Mouse (Mus musculus) liver, embryonic 11.5 days (tissue): ENCODE results near the gene Gm42906. TPM values are rescaled to one million over a fixed set of nuclear protein-coding genes. Genes with fewer than 3 reads are reported as not detected.
A peak's percentile ranks its signal among the peaks of the same experiment; 100 is the strongest.

Experiments
- ATAC-seq: fragments of 200-750 bp; cut with Nextera tagmentation; replicated peaks from 2 replicates; pipeline ENCODE4 v1.8.0; 2017; ENCODE audit warnings: moderate number of reproducible peaks, mild to moderate bottlenecking, moderate TSS enrichment, moderate library complexity; ENCODE audit not compliant: low FRiP score
- DNase-seq: peaks from one replicate; pipeline ENCODE4 v3.0.0-alpha.2; 2017; ENCODE audit warnings: low spot score
- H3K27ac ChIP-seq: fragments of 300-500 bp; sonication (generic); 2 replicates; pipeline ENCODE4 v1.5.1; 2014; ENCODE audit warnings: mild to moderate bottlenecking, low read depth, low read length, control low read depth
- H3K27me3 ChIP-seq: fragments of 300-500 bp; sonication (generic); replicated peaks from 2 replicates; pipeline ENCODE4 v1.6.1; 2014; ENCODE audit warnings: low read length, mixed read lengths; ENCODE audit not compliant: control insufficient read depth, insufficient read depth
- H3K36me3 ChIP-seq: fragments of 300-500 bp; sonication (generic); 2 replicates; pipeline ENCODE4 v1.6.1; 2014; ENCODE audit warnings: mild to moderate bottlenecking, low read length, moderate library complexity, mixed read lengths; ENCODE audit not compliant: control insufficient read depth, insufficient read depth
- H3K4me1 ChIP-seq: fragments of 300-500 bp; sonication (generic); replicated peaks from 2 replicates; pipeline ENCODE4 v1.6.1; 2014; ENCODE audit warnings: low read length, mixed read lengths; ENCODE audit not compliant: control insufficient read depth, insufficient read depth
- H3K4me2 ChIP-seq: fragments of 300-500 bp; sonication (generic); 2 replicates; pipeline ENCODE4 v1.6.1; 2014; ENCODE audit warnings: mild to moderate bottlenecking, control low read depth, moderate library complexity
- H3K4me3 ChIP-seq: fragments of 300-500 bp; sonication (generic); 2 replicates; pipeline ENCODE4 v1.5.1; 2014; ENCODE audit warnings: low read depth, low read length, control low read depth
- H3K9ac ChIP-seq: fragments of 300-500 bp; sonication (generic); 2 replicates; pipeline ENCODE4 v1.6.1; 2014; ENCODE audit warnings: low read depth, low read length, control low read depth
- H3K9me3 ChIP-seq: fragments of 300-500 bp; sonication (generic); 2 replicates; pipeline ENCODE4 v1.6.1; 2016; ENCODE audit warnings: low read length, inconsistent platforms, mixed read lengths; ENCODE audit not compliant: control insufficient read depth
- WGBS: fragments of 180-500 bp; shearing (Covaris S2); extraction: QIAGEN DNeasy Blood & Tissue Kit; methylation state at CpG from one replicate; pipeline ENCODE4 v1.1.7; 2014; 5-methylcytosine and 5-hydroxymethylcytosine counted together
- polyA plus RNA-seq: library from polyadenylated mRNA; unstranded; fragments of >200 nt; fragmentation: Nextera tagmentation; extraction: Ambion mirVana; gene quantifications from 2 replicates; pipeline ENCODE4 v1.2.1, GENCODE M21; 2014

Gm42906 gene
- polyA plus RNA-seq, 1 experiment from 2014 or later = not detected

DNA sequence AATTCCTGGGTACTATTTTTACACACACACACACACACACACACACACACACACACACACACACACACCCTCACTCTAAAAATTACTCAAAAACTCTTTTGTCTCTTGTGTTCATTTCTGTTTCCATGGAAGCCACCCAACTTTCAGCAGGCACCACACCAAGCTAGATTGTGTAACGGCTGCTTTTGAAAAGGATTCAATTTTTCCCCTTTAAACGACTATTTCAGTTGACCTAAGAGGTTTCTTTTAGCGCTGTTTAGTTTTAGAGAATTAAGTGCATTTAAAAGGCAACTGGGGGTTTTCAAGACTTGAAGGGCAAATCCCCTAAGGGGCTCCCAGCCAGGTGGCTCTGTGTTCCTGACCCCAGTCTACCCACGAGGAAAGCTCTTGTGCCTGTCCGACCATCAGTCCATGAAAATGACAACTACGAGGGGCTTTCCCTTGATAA is 317.5 kb downstream of the Gm42906 start:
- H3K4me2 ChIP-seq = no peak overlapping the region
- WGBS = 73% methylated on average over 6 of the region's 6 CpGs
- H3K4me1 ChIP-seq = no peaks in the 10 kb centered on the region
- no peaks in the 10 kb centered on the region for H3K9me3 ChIP-seq
- DNase-seq (no peak), ATAC-seq (no peak)
- H3K9ac ChIP-seq = no peak overlapping the region
- H3K4me3 ChIP-seq = no peak overlapping the region
- H3K36me3 ChIP-seq = no peaks in the 10 kb centered on the region
- no peaks in the 10 kb centered on the region for H3K27me3 ChIP-seq
- H3K27ac ChIP-seq = no peak overlapping the region

DNA sequence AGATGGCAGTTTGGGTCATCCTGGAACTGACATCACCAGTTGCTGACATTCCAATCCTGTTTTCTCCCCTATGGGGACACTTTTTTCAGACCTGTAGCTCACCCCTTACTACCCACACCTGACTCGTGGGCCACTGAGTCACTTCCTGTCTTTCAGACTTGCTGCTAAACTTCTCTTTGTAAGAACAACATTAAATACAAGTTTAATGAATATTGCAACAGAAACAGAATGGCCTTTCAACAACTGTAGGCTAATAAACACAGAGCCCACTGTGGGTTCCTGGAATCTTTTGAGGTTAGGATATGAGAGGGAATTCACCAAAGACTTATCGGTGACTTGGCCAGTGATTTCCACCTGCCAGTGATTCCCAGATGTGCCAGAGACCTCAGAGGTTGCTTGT is 318.1 kb downstream of the Gm42906 start:
- no peaks in the 10 kb centered on the region for H3K9me3 ChIP-seq
- ATAC-seq (no peak), DNase-seq (no peak)
- H3K27me3 ChIP-seq = no peaks in the 10 kb centered on the region
- 62% methylated on average over 2 of the region's 2 CpGs for WGBS
- H3K4me3 ChIP-seq = no peak overlapping the region
- no peak overlapping the region for H3K9ac ChIP-seq
- H3K4me1 ChIP-seq = no peaks in the 10 kb centered on the region
- no peaks in the 10 kb centered on the region for H3K36me3 ChIP-seq
- no peak overlapping the region for H3K27ac ChIP-seq
- H3K4me2 ChIP-seq = no peak overlapping the region

DNA sequence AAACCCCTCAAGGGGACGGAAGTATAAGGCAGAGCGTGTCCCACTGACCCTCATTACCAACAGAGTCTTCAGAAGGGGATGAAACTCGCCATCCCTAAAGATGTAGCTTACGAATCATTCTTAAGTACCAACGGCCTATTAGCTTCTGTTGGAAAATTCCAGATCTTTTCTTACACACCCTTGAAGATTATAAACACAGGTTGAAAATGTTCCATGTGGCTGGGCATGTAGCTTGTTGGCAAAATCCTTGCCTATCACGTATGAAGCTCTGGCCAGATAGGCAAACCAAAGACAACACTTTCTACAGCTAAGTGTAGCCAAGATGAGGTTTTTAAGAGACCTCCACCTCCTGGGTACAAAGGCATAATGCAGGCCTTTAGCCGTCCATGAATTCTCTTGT is 319.0 kb downstream of the Gm42906 start:
- no peak for DNase-seq
- H3K4me3 ChIP-seq = no peak overlapping the region

DNA sequence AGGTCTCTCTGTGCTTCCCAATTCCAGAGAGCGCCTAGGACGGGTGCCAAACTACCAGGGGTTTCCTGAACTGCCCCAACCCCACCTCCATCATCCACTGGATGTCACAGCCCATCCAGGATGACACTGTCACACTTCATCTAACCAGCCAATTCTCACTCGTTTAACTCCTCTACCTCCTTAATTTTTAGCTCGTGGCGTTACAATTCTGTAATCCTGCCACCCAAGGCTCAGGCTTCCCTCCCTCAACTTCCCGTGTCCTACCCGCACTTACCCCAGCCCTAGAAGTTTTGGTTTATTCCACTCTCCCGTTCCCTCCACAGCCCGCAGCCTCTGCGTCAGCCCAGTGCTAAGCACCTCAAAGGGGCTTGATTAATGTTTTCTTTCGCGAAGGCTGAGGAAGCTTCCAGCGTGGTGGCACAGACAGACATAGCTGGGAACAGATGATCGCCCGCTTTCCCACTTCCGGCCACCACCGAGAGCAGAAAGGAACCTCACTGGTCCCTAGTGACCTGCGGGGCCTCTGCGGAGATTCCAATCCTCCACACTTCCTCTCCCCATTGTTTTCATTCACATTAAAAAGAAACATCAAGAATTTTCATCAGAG is 319.6 kb downstream of the Gm42906 start:
- H3K27ac ChIP-seq = no peak overlapping the region
- no peak for DNase-seq
- H3K27me3 ChIP-seq = no peaks in the 10 kb centered on the region
- 37% methylated on average over 19 of the region's 19 CpGs for WGBS
- no peaks in the 10 kb centered on the region for H3K9me3 ChIP-seq
- no peaks in the 10 kb centered on the region for H3K4me1 ChIP-seq
- no peak overlapping the region for H3K9ac ChIP-seq
- no peak overlapping the region for H3K4me3 ChIP-seq
- H3K4me2 ChIP-seq = peak overlapping the region; percentile 43
- no peaks in the 10 kb centered on the region for H3K36me3 ChIP-seq
- ATAC-seq = peak; percentile 27; the same call in 1 of the 2 replicates

More for the DNA sequence above, 319.0 kb downstream of the Gm42906 start:
- no peak for ATAC-seq
- H3K4me2 ChIP-seq = no peak overlapping the region
- 77% methylated on average over 7 of the region's 7 CpGs for WGBS
- H3K9ac ChIP-seq = no peak overlapping the region
- H3K9me3 ChIP-seq = no peaks in the 10 kb centered on the region
- no peak overlapping the region for H3K27ac ChIP-seq
- no peaks in the 10 kb centered on the region for H3K4me1 ChIP-seq
- no peaks in the 10 kb centered on the region for H3K27me3 ChIP-seq
- H3K36me3 ChIP-seq = no peaks in the 10 kb centered on the region

DNA sequence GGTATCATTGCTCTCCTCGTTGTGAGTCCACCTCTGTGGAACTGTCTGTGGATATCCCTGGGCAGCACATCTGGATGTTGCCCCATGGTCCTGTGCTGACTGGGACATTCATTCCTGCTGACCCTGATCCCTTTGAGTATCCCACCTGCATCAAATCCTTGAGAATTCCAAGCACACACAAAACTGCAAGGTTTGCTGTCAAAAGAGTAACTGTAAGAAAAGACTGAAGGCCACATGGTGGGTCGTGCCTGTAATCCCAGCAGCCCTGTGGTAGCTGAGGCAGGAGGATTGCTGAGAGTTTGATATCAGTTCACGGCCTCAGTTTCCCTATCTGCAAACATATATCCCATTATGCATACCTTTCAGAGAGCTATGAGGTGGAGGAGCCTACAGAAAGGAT is 321.1 kb downstream of the Gm42906 start:
- Histone ChIP-seq H3K9ac (no peak overlapping the region), H3K4me1 (no peaks in the 10 kb centered on the region), H3K4me2 (no peak overlapping the region), H3K9me3 (no peaks in the 10 kb centered on the region), H3K27ac (no peak overlapping the region), H3K27me3 (no peaks in the 10 kb centered on the region), H3K4me3 (no peak overlapping the region), H3K36me3 (no peaks in the 10 kb centered on the region)
- 78% methylated on average over 3 of the region's 3 CpGs for WGBS
- DNase-seq (no peak), ATAC-seq (no peak)

DNA sequence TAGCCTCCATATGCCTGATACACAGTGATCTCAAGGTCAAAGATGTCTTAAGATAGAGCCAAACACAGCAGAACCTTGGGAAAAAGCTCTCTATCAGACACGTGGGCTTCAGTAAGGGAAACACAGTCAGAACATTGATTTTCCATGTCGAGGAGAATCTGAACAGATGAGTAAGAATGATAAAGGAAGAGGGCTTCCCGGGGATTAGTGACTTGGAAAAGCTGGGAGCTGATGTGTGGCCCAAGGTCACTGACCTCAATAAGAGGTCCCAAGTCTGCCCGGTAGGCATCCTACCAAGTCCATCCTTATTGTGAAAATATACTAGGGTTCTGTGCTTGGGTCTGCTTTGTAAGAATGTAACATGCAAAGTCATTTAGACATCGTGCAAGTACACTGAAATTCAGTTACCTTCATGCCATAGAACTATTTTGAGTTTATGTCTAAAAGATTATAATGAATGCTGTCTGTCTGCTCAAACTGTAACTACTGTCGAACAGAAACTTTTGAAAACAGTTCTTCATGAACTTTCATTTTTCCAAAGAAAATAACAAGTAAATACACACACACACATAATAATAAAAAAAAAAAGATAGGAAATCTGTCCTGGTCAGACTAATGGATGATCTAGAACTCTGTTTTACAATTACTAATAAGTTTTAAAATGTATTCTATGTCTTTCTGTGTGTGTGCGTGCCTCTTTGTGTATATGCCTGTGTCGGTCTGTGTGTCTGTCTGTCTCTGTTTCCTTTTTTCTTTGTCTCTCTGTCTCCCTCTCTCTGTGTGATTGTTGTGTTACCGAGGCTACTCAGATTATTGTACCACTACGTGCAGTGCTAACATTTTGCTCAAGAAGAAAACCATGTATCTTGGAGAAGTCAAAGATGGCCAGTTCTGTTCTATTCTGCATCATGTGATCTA is 322.6 kb downstream of the Gm42906 start:
- no peaks in the 10 kb centered on the region for H3K27me3 ChIP-seq
- ATAC-seq (no peak), DNase-seq (no peak)
- H3K36me3 ChIP-seq = no peaks in the 10 kb centered on the region
- H3K4me2 ChIP-seq = no peak overlapping the region
- H3K4me3 ChIP-seq = no peak overlapping the region
- 79% methylated on average over 10 of the region's 10 CpGs for WGBS
- H3K9ac ChIP-seq = no peak overlapping the region
- no peak overlapping the region for H3K27ac ChIP-seq
- no peaks in the 10 kb centered on the region for H3K9me3 ChIP-seq
- no peaks in the 10 kb centered on the region for H3K4me1 ChIP-seq

DNA sequence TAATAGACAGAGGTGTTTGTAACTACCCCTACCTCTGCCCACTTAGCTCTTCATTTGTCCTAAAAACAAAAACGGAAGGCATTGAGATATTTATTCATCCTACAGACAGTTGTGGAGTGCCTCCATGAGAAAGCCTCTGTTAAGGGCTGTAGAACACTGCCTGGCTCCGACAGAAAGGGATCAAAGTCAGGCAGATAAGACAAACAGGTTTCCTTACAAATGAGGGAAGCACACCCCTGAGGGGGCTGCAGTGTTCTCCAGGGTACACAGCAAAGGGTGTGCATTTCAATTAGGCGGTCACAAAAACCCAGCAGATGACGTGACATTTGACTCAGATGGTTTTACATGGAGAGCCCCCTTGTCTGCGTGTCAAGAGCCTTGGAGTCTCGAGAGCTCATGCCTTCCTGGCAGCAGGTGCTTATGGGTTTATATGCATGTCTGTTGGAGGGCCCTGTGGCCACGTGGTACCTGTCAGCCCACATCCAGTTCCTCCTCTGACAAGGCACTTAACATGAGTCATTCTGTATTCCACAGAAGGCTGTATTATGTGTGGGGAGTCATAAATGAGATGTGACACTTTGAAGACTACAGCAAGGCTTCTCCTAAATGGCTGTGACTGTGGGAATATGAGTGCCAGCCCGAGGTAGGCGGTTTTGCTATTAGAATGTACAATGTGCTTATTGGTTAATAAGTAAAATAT is 323.5 kb downstream of the Gm42906 start:
- Histone ChIP-seq H3K4me2 (no peak overlapping the region), H3K9ac (no peak overlapping the region), H3K27me3 (no peaks in the 10 kb centered on the region), H3K27ac (no peak overlapping the region), H3K4me3 (no peak overlapping the region), H3K9me3 (no peaks in the 10 kb centered on the region), H3K4me1 (no peaks in the 10 kb centered on the region; the same call in 1 of the 2 replicates), H3K36me3 (no peaks in the 10 kb centered on the region)
- 63% methylated on average over 9 of the region's 9 CpGs for WGBS
- no peak for DNase-seq
- no peak; the same call in 1 of the 2 replicates for ATAC-seq

DNA sequence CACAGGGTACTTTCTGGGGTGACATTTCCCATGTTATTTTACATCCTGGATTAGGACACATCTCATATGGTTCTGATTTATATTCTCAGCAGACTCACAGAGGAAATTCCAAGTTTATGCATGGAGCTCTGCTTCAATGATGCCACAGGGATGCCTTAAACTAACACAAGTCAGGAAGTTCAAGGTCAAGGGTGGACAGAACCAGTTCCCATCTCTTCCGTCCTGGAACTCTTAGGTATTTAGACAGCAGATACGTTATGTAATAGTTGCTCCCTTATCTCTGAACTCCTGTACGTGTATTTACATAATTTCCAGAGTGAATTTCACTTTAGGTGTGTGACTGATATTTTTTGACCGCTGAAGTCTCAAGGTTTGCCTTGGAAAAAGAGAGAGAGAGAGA is 324.7 kb downstream of the Gm42906 start:
- no peaks in the 10 kb centered on the region for H3K27me3 ChIP-seq
- H3K9ac ChIP-seq = no peak overlapping the region
- 61% methylated on average over 4 of the region's 4 CpGs for WGBS
- no peak for DNase-seq
- no peak overlapping the region for H3K4me3 ChIP-seq
- no peak overlapping the region for H3K4me2 ChIP-seq
- ATAC-seq = no peak
- H3K27ac ChIP-seq = no peak overlapping the region
- no peaks in the 10 kb centered on the region for H3K36me3 ChIP-seq
- H3K9me3 ChIP-seq = no peaks in the 10 kb centered on the region
- no peaks in the 10 kb centered on the region; the same call in 1 of the 2 replicates for H3K4me1 ChIP-seq
